Mouse (Mus musculus) liver, adult 2 months (tissue): ENCODE data around the gene Arhgap32. TPM values are rescaled to one million over a fixed set of nuclear protein-coding genes. Genes with fewer than 3 reads are reported as not detected.

ENCODE experiments used
- DNase-seq: peaks from one replicate; pipeline ENCODE4 v3.0.0-alpha.2; 2011; ENCODE audit warnings: low read depth, low spot score; ENCODE audit errors: extremely low read depth
- H3K27ac ChIP-seq: fragments of 200-500 bp; replicated peaks from 2 replicates; pipeline ENCODE4 v1.5.1; 2012; ENCODE audit warnings: low read depth, mild to moderate bottlenecking, control low read depth, inconsistent platforms, low read length; ENCODE audit not compliant: insufficient read depth
- H3K27me3 ChIP-seq: fragments of 200-500 bp; 2 replicates; pipeline ENCODE4 v1.6.1; 2012; ENCODE audit warnings: mild to moderate bottlenecking, moderate library complexity, low read length, inconsistent platforms; ENCODE audit not compliant: control insufficient read depth, insufficient read depth
- H3K36me3 ChIP-seq: fragments of 200-500 bp; 2 replicates; pipeline ENCODE4 v1.6.1; 2012; ENCODE audit warnings: low read length, inconsistent platforms; ENCODE audit not compliant: control insufficient read depth, insufficient read depth
- H3K4me1 ChIP-seq: fragments of 200-500 bp; 2 replicates; pipeline ENCODE4 v1.6.1; 2011; ENCODE audit warnings: low read length; ENCODE audit not compliant: control insufficient read depth, insufficient read depth
- H3K4me3 ChIP-seq: fragments of 200-500 bp; 2 replicates; pipeline ENCODE4 v1.5.1; 2011; ENCODE audit warnings: low read depth, mild to moderate bottlenecking, control low read depth, low read length, moderate library complexity; ENCODE audit not compliant: insufficient read depth
- H3K79me2 ChIP-seq: fragments of 200-500 bp; 2 replicates; pipeline ENCODE4 v1.6.1; 2012; ENCODE audit warnings: inconsistent platforms, mild to moderate bottlenecking, low read length, moderate library complexity; ENCODE audit not compliant: control insufficient read depth, insufficient read depth
- H3K9ac ChIP-seq: fragments of 200-500 bp; 2 replicates; pipeline ENCODE4 v1.6.1; 2012; ENCODE audit warnings: low read depth, mild to moderate bottlenecking, control low read depth, inconsistent platforms, low read length
- CTCF ChIP-seq: fragments of 200-500 bp; IDR thresholded peaks from 2 replicates; pipeline ENCODE4 v1.5.1; 2011; ENCODE audit warnings: low read depth, low read length, control low read depth
- POLR2A ChIP-seq: fragments of 200-500 bp; IDR thresholded peaks from 2 replicates; pipeline ENCODE4 v1.6.1; 2011; ENCODE audit warnings: low read length, control low read depth; ENCODE audit not compliant: insufficient read depth; ENCODE audit errors: extremely low read depth
- WGBS: fragments of 180-500 bp; shearing (Covaris S2); methylation state at CpG from one replicate; pipeline ENCODE4 v1.1.7; 2018; 5-methylcytosine and 5-hydroxymethylcytosine counted together
- polyA plus RNA-seq: library from polyadenylated mRNA; depleted of rRNA; stranded (reverse); fragments of >200 nt; gene quantifications from 2 replicates; pipeline ENCODE4 v1.2.3, GENCODE M21; 2012
- total RNA-seq: library from RNA; depleted of rRNA; stranded (reverse); fragments of >200 nt; gene quantifications from 2 replicates; pipeline ENCODE4 v1.2.3, GENCODE M21; 2014

Gene Arhgap32
- total and polyA plus RNA-seq, 2 experiments: 0.98 to 3.4 TPM

- peaks cover 2% of the 10 kb centered on the region; the same call in 1 of the 2 replicates for H3K4me1 ChIP-seq
- peak; percentile 33 for DNase-seq
- peaks cover 8% of the 10 kb centered on the region; the same call in 1 of the 2 replicates for H3K79me2 ChIP-seq
- H3K27me3 ChIP-seq: no peaks in the 10 kb centered on the region
- 0 out of 2 replicates have a peak overlapping the region, but pooled peaks have one; percentile 14 for H3K9ac ChIP-seq
- 75% methylated on average over 12 of the region's 12 CpGs for WGBS
- H3K36me3 ChIP-seq: no peaks in the 10 kb centered on the region
- no peak overlapping the region; the same call in 1 of the 2 replicates for H3K27ac ChIP-seq
- TF ChIP-seq POLR2A (no peak), CTCF (no peak)
- H3K4me3 ChIP-seq: no peak overlapping the region
These were observed 30.5 kb downstream of the Arhgap32 start for GRCm38 (mm10) chr9:32146257-32146996.

- Histone ChIP-seq H3K4me1 (peaks cover 2% of the 10 kb centered on the region; the same call in 1 of the 2 replicates), H3K27me3 (no peaks in the 10 kb centered on the region), H3K4me3 (no peak overlapping the region), H3K9ac (no peak overlapping the region), H3K79me2 (peaks cover 7% of the 10 kb centered on the region; the same call in 1 of the 2 replicates), H3K36me3 (peaks cover 5% of the 10 kb centered on the region), H3K27ac (no peak overlapping the region)
- WGBS: 84% methylated on average over 3 of the region's 3 CpGs
- no peak for TF ChIP-seq POLR2A
- no peak for TF ChIP-seq CTCF
- DNase-seq: no peak
These were observed 33.3 kb downstream of the Arhgap32 start for GRCm38 (mm10) chr9:32149241-32149640.

- TF ChIP-seq POLR2A: no peak
- no peak for TF ChIP-seq CTCF
- 86% methylated on average over 11 of the region's 11 CpGs for WGBS
- Histone ChIP-seq H3K79me2 (peaks cover 4% of the 10 kb centered on the region; the same call in 1 of the 2 replicates), H3K4me3 (no peak overlapping the region), H3K36me3 (peaks cover 5% of the 10 kb centered on the region), H3K27me3 (no peaks in the 10 kb centered on the region), H3K9ac (no peak overlapping the region), H3K27ac (no peak overlapping the region), H3K4me1 (peaks cover 2% of the 10 kb centered on the region; the same call in 1 of the 2 replicates)
- DNase-seq: no peak
These were observed 34.1 kb downstream of the Arhgap32 start for GRCm38 (mm10) chr9:32149836-32150642.

- WGBS: 75% methylated on average over 3 of the region's 3 CpGs
- no peak overlapping the region for H3K27ac ChIP-seq
These were observed 38.9 kb downstream of the Arhgap32 start for GRCm38 (mm10) chr9:32154727-32155371.

GRCm38 (mm10) chr9:32156706-32157105, 40.8 kb downstream of the Arhgap32 start:
- Histone ChIP-seq H3K9ac (no peak overlapping the region), H3K27ac (no peak overlapping the region), H3K4me1 (no peaks in the 10 kb centered on the region), H3K4me3 (no peak overlapping the region), H3K27me3 (no peaks in the 10 kb centered on the region), H3K79me2 (no peaks in the 10 kb centered on the region), H3K36me3 (peaks cover 5% of the 10 kb centered on the region)
- TF ChIP-seq POLR2A (no peak), CTCF (no peak)
- peak; percentile 39 for DNase-seq
- 64% methylated on average over 4 of the region's 4 CpGs for WGBS

More at GRCm38 (mm10) chr9:32154727-32155371, 38.9 kb downstream of the Arhgap32 start:
- no peak for DNase-seq
- Histone ChIP-seq H3K9ac (no peak overlapping the region), H3K4me3 (no peak overlapping the region), H3K4me1 (no peaks in the 10 kb centered on the region), H3K79me2 (no peaks in the 10 kb centered on the region), H3K36me3 (peaks cover 5% of the 10 kb centered on the region), H3K27me3 (no peaks in the 10 kb centered on the region)
- TF ChIP-seq POLR2A (no peak), CTCF (no peak)
